Mouse (Mus musculus): ENCODE data around the gene Prkcz. TPM values are rescaled to one million over a fixed set of nuclear protein-coding genes. Genes with fewer than 3 reads are reported as not detected.
"Not testable (repeated sequence)": the region's sequence is repeated elsewhere in the genome, so short reads cannot be mapped to it uniquely, and the experiment has no call there.

The Prkcz gene
- total RNA-seq, 2 experiments from 2014 or later, result 123 to 138 TPM

- DNase-seq (ENCODE audit: low spot score in 2 of 2), result peak; percentile 84 to 87
Observed at GRCm38 (mm10) chr4:155249648-155250351, 111.4 kb downstream of the Prkcz start, which contains the start of gene Faap20. TSS of gene Faap20 (plus strand) at chr4:155249802.

DNA sequence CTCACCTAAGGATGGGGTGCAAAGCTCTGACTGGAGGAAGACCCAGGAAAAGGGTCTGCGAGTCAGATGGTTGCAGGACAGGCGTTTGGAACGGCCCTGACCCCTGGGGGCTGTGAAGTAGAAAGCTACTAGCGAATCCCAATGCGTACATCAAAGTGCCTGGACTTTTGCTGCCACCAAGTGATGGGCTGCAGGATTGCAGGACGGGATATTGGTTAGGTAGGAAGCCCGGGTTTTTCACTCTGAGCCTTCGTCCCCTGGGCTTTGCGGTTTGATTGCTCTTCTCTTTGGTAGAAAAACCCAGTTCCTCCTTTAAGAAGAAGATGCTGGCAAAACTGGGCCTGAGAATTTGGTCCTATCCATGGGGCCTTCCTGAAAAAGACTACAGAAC, 111.9 kb downstream of the Prkcz start:
- peak; percentile 98 to 99 for DNase-seq (ENCODE audit: low spot score in 2 of 2)

- DNase-seq (ENCODE audit: low spot score in 2 of 2), result not testable (repeated sequence)
Observed at GRCm38 (mm10) chr4:155248054-155248453, 113.1 kb downstream of the Prkcz start.

DNA sequence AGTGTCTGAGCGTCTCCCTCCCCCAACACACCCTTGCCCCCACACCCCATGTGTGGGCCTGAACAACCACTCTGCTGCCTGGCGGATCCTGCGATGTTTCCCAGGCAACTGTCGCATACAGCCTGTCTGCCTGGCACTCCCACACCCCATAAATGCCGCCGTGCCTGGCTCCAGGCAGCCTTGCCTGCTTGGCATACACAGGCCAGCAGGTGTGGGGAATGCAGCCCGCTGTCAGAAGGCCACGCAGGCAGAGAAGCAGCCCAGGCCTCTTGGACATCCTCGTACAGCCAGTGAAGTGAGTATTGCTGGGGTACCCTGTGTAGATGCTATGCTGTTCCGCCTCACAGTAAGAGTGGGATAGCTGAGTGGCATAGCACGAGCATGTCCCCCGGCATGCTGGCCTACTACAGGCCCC, 114.5 kb downstream of the Prkcz start:
- peak; percentile 75 to 79 for DNase-seq (ENCODE audit: low spot score in 2 of 2)

- DNase-seq (ENCODE audit: low spot score in 2 of 2), result no peak
Observed at GRCm38 (mm10) chr4:155245770-155246492, 115.2 kb downstream of the Prkcz start.

- no peak for DNase-seq (ENCODE audit: low spot score in 2 of 2)
Observed at GRCm38 (mm10) chr4:155243233-155243632, 117.9 kb downstream of the Prkcz start.

DNA sequence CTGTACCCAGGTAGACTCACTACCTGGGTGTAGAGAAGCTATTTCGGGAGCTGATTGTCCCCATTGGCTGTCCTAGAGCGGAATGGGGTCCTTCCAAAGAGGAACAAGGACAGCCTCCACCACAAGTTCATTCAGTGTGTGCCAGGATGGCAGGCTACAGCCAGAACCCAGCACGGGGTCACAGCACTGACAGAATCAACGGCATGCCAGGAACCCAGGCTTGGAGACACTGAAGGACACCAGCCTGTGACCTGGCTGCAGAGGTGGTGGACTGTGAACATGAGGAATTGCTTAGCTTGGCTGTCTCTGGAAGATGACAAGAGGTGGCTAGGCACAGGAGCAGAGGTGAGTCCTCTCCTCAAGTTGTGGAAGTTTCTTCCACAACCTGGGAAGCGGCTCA, 118.9 kb downstream of the Prkcz start:
- DNase-seq (ENCODE audit: low spot score in 2 of 2), result no peak

DNA sequence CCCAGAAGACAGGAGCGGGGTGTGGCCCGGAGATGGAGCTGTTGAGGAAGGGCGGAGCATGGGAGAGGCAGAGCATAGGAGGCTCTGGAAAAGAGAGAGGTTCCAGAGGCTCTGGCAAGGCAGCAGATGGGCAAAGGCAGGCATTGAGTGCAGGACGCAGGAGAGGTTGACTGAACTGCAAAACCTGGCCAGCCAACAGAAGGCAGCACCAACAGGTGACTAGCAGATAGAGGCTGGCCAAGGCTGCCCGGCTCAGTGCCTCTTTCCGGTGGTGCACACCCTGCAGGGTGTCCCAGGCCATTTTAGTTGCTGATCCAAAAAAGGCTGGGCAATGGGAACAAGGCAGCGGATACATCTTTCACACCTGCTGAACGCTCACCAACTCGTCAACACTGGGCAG, 119.4 kb downstream of the Prkcz start:
- DNase-seq (ENCODE audit: low spot score in 2 of 2), result no peak

GRCm38 (mm10) chr4:155239494-155239893, 121.7 kb downstream of the Prkcz start:
- no peak for DNase-seq (ENCODE audit: low spot score in 2 of 2)

- DNase-seq (ENCODE audit: low spot score in 2 of 2), result no peak
Observed at GRCm38 (mm10) chr4:155238276-155238675, 122.9 kb downstream of the Prkcz start.

DNA sequence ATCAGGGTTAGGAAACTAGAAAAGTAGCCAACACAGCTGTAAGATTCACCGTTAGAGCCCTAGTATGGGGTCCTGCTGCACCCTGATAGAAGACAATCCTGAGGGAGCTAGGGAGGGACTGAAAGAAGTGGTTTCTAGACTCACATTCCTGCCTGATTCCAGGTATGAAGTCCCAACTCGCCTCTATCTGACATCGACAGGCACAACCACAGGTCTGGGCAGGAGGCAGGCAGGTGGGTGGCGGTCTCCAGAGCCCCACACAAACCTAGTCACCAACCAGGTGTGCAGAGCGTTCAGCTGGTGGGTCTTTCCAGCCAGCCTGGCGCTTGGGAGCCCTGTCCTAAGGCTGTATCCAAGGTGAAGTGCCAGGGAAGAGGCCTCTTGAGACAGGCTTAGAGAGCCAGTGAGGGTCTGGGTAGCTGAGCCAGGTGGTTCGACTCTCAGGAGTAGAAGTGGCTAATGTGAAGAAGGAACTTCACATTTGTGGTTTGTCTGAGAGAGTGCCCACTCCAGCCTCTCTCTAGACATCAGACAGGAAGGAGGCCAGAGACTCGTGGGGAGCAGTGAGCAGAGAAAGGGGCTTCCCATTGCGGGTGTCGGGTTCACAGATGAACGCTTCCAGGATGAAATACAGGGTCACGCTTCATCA, 124.3 kb downstream of the Prkcz start:
- no peak for DNase-seq (ENCODE audit: low spot score in 2 of 2)

DNA sequence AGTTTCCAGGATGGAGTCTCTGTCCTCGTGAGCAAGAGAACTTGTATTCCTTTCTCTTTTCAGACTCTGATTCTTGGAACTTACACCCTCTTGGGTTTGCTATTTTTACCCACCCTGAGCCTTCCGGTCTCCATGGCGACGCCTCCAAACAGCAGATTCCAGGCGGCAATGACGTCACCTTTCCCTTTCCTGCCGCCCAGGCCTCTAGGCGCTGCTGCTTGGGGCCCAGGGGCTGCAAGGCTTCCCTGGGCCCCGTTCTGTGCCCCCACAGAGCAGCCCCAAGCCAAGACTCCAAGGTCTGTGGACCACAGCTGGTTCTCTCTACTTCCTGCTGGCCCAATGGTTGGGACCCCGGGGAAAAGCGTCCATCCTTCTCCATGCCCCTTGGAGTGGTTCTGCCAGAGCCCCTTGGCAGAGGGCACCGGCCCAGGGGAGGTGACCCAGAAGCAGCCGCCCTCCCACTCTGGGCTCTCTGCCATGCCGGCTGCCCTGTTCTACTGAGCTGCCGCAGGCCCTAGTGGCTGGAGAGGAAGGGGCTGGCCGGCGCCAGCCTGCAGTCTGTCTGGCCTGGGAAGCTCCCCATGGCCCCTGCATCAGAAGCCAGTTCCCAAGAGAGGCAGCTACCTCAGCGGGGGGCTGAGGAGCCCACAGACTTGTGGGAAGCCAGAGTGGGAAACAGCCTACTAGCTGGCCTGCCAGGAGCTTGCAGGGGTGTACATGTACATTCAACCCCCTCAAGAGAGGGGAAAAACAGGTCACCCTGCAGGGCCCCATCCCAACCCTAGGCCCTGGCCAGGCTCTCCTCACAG, 125.6 kb downstream of the Prkcz start:
- DNase-seq (ENCODE audit: low spot score in 2 of 2), result peak; percentile 87 to 90

DNA sequence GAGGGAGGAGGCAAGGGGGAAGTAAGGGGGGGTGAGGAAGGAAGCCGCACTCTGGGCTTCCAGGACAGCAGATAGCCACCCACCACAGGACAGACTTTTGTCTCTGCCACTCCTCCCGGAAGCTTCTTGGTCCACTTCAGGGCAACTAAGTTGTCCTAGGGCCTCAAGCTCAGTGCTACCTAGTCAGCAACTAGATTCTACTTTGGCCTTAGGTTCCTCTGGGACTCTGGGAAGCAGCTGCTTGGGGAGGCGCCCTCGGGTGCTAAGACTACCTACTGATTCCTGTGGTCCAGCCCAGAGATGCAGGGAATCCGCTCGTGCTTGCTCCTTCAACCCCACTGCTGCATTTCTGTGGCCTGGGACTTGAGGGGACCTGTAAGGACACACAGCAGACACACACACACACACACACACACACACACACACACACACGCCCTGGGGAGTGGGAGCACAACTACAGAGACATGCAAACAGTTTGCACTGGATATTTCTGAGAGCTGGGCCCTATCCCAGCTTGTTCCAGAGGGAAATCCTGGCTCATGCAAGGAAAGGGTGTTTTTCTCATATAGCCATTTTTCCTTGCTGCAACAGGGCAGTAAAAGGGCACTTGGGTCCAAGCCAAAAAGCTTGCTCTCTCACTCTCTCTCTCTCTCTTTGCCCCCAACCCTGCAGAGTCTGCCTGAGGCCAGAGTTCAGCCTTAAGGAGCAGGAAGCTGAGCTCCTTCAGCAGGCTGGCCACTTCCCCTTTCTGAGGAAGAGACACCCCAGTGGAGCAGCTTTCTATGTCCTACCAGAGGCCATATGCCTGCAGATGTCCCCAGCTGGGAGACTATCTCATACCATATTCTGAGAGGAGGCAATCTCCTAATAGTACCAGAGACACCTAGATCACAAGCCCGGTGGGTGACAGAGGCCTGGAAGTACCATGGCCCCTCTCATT, 126.5 kb downstream of the Prkcz start:
- peak in 1 of 2 experiments; percentile 45 for DNase-seq (ENCODE audit: low spot score in 2 of 2)

DNA sequence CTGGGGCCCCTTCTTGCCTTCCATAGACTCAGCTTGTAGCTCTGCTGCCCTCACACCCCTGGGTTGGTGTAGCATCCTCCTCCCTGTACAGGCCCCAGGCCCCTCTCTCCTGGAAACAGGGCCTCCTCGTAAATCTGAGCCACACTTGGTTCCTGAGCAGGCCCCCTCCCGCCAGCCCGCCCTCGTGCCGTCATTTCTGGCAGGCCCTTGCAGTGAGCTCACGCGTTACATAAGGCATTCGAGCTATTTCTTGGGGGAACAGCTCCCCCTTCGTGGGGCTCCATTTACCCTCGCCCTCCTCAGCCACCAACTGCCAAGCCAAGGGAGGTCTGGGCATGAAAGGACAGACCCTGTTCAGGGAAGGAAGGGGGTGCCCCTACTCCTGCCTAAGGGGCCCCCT, 127.3 kb downstream of the Prkcz start:
- peak; percentile 74 to 81 for DNase-seq (ENCODE audit: low spot score in 2 of 2)

GRCm38 (mm10) chr4:155228461-155228860, 132.7 kb downstream of the Prkcz start:
- DNase-seq (ENCODE audit: low spot score in 2 of 2), result no peak

DNA sequence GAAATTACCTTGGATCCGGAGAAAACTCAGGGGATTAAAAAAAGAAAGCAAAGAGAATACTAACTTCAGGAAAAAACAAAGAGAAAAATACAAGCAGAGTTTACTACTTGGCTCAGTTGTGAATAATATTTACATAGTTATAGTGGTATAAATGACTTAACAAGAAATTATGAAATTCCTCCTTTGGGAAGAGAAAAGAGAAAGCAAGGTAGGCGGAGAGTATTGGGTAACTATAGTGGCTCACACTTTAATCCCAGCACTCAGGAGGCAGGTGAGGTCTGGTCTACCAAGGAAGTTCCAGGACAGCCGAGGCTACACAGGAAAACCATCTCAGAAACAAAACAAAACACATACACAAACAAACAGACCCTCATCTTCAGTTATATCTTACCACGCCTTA, 133.2 kb downstream of the Prkcz start:
- no peak for DNase-seq (ENCODE audit: low spot score in 2 of 2)

DNA sequence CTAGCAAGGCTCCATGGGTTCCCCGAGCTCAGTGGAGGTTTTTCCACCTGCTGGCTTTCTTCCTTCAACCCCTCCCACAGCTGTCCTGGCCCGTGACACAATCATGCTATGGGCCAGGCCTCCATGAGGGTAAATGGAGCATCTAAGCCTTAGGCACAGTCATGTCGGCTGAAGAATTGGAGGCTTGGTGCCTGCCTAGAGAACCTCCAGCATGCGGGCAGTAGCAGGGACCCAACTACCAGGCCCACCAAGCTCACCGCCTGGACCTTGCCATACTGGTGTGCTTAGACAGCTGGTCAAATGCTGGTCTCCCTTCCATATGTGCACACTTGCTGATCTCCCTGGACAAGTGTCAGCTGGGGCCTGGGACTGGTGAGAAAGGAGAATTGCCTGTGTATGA, 135.2 kb downstream of the Prkcz start:
- no peak for DNase-seq (ENCODE audit: low spot score in 2 of 2)

DNA sequence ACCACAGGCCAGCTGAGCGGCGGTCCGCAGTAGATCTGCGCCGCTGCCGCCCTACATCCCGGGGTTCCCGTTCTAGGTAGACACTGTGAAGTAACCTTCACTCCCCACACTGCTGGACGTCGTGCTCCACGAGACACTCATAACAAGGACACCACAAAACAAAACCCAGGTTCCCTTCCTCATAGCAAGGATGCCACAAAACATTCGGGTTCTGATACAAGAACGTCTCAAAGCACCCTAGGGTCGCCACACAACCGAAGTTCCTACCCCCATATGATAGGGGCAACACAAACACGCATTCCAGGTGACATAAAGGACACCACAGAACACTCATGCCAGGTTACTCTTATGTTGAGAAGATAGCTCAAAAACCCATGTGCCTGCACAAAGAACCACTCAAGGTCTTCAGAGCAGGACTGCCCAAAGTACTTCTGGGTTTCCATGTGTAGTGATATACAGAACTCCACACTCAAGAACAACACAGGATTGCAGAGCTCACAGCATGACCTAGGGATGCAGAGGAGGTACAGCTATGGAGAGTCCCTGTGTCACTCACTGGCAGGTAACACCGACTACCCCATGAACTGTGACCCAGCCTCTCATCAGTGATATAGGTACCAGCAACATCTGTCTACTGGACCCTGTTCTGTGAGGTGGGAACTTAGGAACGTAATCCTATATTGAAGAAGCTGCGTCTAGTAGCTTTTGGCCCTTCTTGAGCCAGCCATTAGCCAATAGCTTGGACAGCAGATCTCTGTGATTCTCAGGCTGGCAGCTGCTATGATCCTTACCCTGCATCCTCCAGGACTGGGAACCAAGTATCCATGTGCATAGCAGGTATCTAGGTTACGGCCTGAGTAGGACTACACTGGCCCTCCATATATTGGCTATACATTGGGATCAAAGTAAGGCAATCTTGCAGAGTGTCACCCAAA, 137.3 kb downstream of the Prkcz start:
- no peak for DNase-seq (ENCODE audit: low spot score in 2 of 2)

All from layer of hippocampus, postnatal 10 days (tissue).